ENCODE assay signal across 11 mouse cellular contexts in genomic region chr2:45227276-45227944, GRCm38 (mm10).
DNase-seq lines count a peak whose midpoint lies in the region; ATAC-seq lines count a peak whose summit lies in the region.
"Had no signal": no experiment of that assay in that cellular context is flagged by ENCODE, and none has a peak within 500 bp of the region (broad histone marks: within the 10 kb centered on the region; RNA-seq: fewer than 3 reads in every experiment).

No protein-coding gene starts in this region.

- peak; percentile 51; the same call in 1 of the 2 replicates for ATAC-seq in midbrain, embryonic 12.5 days (ENCODE audit: low FRiP score, low read depth)

- H3K27ac ChIP-seq in midbrain, embryonic 12.5 days (replicated peaks): peak overlapping the region; percentile 90

- WGBS in midbrain, embryonic 12.5 days: 15% methylated on average over 14 of the region's 14 CpGs

- H3K4me1 ChIP-seq in midbrain, embryonic 12.5 days: peaks cover 29% of the 10 kb centered on the region
- H3K4me1 ChIP-seq: heart, embryonic 12.5 days had no signal

- peak; percentile 20 for DNase-seq in NIH3T3 (ENCODE audit: low read depth)
- peak; percentile 32 for DNase-seq in embryo, embryonic 9.5 days (ENCODE audit: extremely low spot score)
- peak; percentile 89 for DNase-seq in forelimb bud, embryonic 11.5 days (ENCODE audit: low read depth, low spot score)
- no peak for DNase-seq in cerebellum, postnatal 4 days (ENCODE audit: low spot score in 2 of 2)
- no peak for DNase-seq in left cerebral cortex, postnatal 36 days (ENCODE audit: low spot score in 2 of 2)
- no peak for DNase-seq in left cerebral cortex, postnatal 25 days (ENCODE audit: low spot score in 2 of 2)
- DNase-seq: kidney, adult 9 months; lung, adult 2 months had no signal

- no peak overlapping the region for H3K4me3 ChIP-seq in midbrain, embryonic 12.5 days
- H3K4me3 ChIP-seq: heart, embryonic 12.5 days; myocyte had no signal

- H3K27me3 ChIP-seq in midbrain, embryonic 12.5 days: no peaks in the 10 kb centered on the region
- H3K27me3 ChIP-seq: heart, embryonic 12.5 days had no signal

- no peaks in the 10 kb centered on the region for H3K36me3 ChIP-seq in midbrain, embryonic 12.5 days
- H3K36me3 ChIP-seq: heart, embryonic 12.5 days had no signal

- intact Hi-C loops in left cerebral cortex, postnatal 36 days (cut with DNase I): no loop called here
- intact Hi-C loops in left cerebral cortex, postnatal 25 days (cut with DNase I): no loop called here

- no peak overlapping the region for H3K9ac ChIP-seq in midbrain, embryonic 12.5 days (replicated peaks)
- H3K9ac ChIP-seq: heart, embryonic 12.5 days had no signal

- no peaks in the 10 kb centered on the region for H3K9me3 ChIP-seq in midbrain, embryonic 12.5 days
- H3K9me3 ChIP-seq: heart, embryonic 12.5 days had no signal

- H3K4me2 ChIP-seq in midbrain, embryonic 12.5 days (replicated peaks): peak overlapping the region; percentile 32
- H3K4me2 ChIP-seq: heart, embryonic 12.5 days had no signal

Comparison
In these comparisons a context has a peak if more than half of its experiments do, and no peak if none do; other contexts are left out.
1. DNase-seq: peak in NIH3T3 (single experiment), embryo, embryonic 9.5 days (single experiment) and forelimb bud, embryonic 11.5 days (single experiment); none in cerebellum, postnatal 4 days (0 of 2), left cerebral cortex, postnatal 36 days (0 of 2) and left cerebral cortex, postnatal 25 days (0 of 2).